Mouse (Mus musculus) bone marrow macrophage, adult 2 months (primary cell): ENCODE results near the gene Zfp568. TPM values are rescaled to one million over a fixed set of nuclear protein-coding genes. Genes with fewer than 3 reads are reported as not detected.

ENCODE experiments used
- H3K27ac ChIP-seq: 2 replicates; pipeline ENCODE4 v1.5.1; 2012; ENCODE audit warnings: low read depth, low read length; ENCODE audit not compliant: insufficient read depth
- H3K4me1 ChIP-seq: 2 replicates; pipeline ENCODE4 v1.6.1; 2012; ENCODE audit warnings: low read length; ENCODE audit not compliant: control insufficient read depth, insufficient read depth
- H3K4me3 ChIP-seq: 2 replicates; pipeline ENCODE4 v1.5.1; 2012; ENCODE audit warnings: mild to moderate bottlenecking, low read length, moderate library complexity; ENCODE audit not compliant: insufficient read depth
- CTCF ChIP-seq: IDR thresholded peaks from 2 replicates; pipeline ENCODE4 v1.5.1; 2012; ENCODE audit warnings: low read depth, mild to moderate bottlenecking, low read length, moderate library complexity
- POLR2A ChIP-seq: IDR thresholded peaks from 2 replicates; pipeline ENCODE4 v1.6.1; 2012; ENCODE audit warnings: mild to moderate bottlenecking, low read depth, low read length, borderline replicate concordance
- polyA plus RNA-seq: library from polyadenylated mRNA; stranded (reverse); fragments of >200 nt; gene quantifications from 2 replicates; pipeline ENCODE4 v1.2.4, GENCODE M21; 2012; ENCODE audit not compliant: missing spikeins, insufficient read depth, insufficient read length

The Zfp568 gene
- polyA plus RNA-seq, 1 experiment: 3.6 TPM

DNA sequence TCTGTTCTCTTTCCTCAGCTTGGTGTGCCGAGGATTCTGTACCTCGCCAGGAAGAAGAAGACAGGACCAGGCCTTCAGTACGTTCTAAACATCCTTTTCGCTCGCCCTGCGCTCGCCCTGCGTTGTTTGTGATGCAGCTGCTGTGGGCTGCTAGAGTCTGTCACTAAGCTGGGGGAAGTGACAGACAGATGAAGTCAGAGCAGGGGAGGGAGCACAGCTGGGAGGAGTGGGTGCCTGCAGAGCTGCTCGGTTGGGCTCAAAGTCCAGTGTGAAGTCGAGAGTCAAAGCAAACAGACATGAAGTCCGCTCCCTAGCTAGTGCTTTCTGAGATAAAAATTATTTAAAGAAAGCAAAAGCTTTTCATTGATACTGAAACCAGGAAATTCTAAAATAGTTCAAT is 5.3 kb downstream of the Zfp568 start:
- H3K4me3 ChIP-seq: no peak overlapping the region
- H3K27ac ChIP-seq: no peak overlapping the region
- no peak for TF ChIP-seq CTCF

DNA sequence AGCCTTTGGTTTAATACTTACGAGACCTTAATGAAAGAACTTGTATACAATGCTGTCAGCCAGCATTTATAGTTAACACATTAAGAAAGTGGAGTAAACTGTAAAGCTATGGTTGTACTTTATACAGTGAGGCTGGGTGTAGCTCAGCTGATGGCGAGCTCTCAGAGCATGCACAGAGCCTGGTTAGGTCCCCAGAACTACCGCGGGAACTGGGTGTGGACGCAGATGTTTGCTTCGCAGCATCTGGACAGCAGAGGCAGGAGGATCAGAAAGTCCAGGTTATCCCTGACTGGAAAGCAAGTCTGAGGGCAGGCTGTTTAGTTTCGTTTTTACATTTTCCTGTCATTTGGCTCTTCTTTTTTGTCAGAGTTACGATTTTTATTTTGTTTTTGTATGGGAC is 8.9 kb downstream of the Zfp568 start:
- peaks cover 6% of the 10 kb centered on the region for H3K4me1 ChIP-seq
- no peak overlapping the region for H3K27ac ChIP-seq
- no peak overlapping the region for H3K4me3 ChIP-seq
- no peak for TF ChIP-seq POLR2A
- no peak for TF ChIP-seq CTCF

More for the DNA sequence above, 5.3 kb downstream of the Zfp568 start:
- H3K4me1 ChIP-seq: peaks cover 1% of the 10 kb centered on the region; the same call in 1 of the 2 replicates

DNA sequence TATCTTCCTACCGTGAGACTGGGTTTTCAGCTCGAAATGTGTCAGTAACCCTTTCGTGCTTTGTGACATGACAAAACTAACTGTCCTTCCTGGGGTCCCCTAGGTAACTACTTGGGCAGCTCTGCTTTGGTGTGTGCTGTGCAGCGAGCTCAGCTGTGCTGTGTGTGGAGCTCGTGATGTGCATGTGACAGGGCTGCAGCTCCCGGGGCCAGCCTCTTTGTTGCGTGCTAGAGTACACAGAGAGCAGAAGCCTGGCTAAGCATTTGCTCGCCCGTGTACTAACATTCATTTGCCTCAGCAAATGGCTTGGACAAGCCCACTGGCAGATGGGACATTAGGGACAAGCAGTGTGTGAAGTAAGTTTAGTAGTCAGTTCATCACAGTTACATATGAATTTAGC is 9.6 kb downstream of the Zfp568 start:
- Histone ChIP-seq H3K4me1 (peaks cover 6% of the 10 kb centered on the region), H3K27ac (no peak overlapping the region), H3K4me3 (no peak overlapping the region)
- TF ChIP-seq POLR2A (no peak), CTCF (no peak)

DNA sequence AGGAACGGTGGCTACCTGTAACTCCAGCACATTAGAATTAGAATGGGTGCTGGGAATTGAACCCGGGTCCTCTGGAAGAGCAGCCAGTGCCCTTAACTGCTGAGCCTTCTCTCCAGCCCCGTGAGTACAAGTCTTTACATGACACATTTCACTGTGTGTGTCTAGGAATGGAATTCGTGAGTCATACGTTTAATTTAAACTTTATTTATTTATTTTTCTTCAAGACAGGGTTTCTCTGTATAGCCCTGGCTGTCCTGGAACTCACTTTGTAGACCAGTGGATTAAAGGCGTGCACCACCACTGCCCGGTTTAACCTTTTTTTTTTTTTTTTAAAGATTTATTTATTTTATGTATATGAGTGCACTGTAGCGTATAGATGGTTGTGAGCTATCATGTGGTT is 11.4 kb downstream of the Zfp568 start:
- H3K4me1 ChIP-seq: peaks cover 6% of the 10 kb centered on the region
- no peak for TF ChIP-seq CTCF
- no peak for TF ChIP-seq POLR2A
- no peak overlapping the region for H3K4me3 ChIP-seq
- no peak overlapping the region for H3K27ac ChIP-seq

DNA sequence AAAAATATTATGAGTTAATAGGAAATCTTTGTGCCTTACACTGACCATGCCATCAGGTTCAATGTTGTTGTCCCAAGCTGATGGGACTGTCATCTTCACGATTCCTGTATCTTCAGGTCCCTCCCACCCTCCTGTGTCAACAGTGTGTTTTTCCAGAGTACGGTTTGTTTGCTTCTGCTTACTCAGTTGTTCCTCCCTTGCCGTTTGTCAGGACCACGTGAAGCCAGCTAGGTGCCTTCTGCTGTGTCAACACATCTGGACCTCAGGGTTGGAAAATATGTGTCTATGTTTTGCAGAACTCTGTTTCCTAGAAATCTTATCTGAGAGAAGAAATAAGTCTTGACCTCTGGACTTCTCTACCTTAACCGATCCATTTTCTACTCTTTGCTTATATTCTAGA is 16.8 kb downstream of the Zfp568 start:
- H3K4me1 ChIP-seq: no peaks in the 10 kb centered on the region
- TF ChIP-seq POLR2A (no peak), CTCF (no peak)
- no peak overlapping the region for H3K27ac ChIP-seq
- H3K4me3 ChIP-seq: no peak overlapping the region

DNA sequence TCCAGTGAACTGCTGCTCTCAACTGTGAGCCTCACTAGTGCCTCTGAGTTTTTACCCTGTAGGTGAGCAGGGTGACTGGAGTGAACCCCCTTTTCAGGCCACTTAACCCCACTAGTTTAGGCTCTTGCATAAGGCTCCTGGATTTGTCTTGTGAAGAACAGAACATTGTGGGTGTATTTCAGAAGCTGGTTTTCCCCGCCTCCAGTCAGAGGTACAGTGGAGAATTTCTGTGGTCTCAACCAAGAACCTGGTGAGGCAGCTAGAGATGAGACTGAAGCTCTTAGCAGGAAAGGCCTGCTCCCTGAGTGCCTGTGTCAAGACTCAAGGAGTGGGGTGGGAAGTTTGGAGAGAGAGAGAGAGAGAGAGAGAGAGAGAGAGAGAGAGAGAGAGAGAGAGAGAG is 23.8 kb downstream of the Zfp568 start:
- H3K27ac ChIP-seq: no peak overlapping the region
- no peak for TF ChIP-seq CTCF
- TF ChIP-seq POLR2A: no peak

DNA sequence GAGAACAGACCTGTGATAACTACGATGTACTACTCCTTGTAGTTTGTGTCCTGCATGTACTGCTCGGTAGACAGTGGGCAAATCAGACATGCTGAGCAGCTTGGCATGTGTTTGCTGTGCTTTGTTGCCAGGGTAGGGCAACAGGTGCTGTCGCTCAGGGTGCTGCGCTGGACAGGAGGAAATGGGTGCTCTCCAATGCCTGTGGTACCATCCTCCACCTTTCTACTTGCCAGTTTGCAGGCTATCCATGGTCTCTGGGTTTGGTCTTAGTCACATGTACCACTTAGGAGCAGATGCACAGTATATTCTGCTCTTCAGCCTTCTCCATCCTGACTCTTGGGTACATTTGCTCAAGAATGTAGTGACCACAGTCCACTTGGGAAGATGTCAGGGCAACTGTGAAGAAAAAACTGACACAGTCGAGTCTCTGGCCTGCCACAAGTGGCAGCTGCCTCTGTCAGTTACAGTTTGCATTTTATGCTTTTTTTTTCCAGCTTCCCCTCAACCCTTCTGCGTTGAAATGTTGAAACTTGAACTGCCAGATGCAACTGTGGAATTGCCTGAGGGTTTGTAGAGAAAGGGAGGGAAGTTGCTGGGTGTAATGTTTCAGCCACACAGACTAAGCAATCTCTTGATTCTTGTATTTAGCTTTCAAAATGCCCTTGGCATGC is 24.4 kb downstream of the Zfp568 start:
- TF ChIP-seq POLR2A (no peak), CTCF (no peak)
- Histone ChIP-seq H3K4me3 (no peak overlapping the region), H3K27ac (no peak overlapping the region), H3K4me1 (peaks cover 7% of the 10 kb centered on the region)

More for the DNA sequence above, 23.8 kb downstream of the Zfp568 start:
- H3K4me1 ChIP-seq: peaks cover 7% of the 10 kb centered on the region
- H3K4me3 ChIP-seq: no peak overlapping the region

DNA sequence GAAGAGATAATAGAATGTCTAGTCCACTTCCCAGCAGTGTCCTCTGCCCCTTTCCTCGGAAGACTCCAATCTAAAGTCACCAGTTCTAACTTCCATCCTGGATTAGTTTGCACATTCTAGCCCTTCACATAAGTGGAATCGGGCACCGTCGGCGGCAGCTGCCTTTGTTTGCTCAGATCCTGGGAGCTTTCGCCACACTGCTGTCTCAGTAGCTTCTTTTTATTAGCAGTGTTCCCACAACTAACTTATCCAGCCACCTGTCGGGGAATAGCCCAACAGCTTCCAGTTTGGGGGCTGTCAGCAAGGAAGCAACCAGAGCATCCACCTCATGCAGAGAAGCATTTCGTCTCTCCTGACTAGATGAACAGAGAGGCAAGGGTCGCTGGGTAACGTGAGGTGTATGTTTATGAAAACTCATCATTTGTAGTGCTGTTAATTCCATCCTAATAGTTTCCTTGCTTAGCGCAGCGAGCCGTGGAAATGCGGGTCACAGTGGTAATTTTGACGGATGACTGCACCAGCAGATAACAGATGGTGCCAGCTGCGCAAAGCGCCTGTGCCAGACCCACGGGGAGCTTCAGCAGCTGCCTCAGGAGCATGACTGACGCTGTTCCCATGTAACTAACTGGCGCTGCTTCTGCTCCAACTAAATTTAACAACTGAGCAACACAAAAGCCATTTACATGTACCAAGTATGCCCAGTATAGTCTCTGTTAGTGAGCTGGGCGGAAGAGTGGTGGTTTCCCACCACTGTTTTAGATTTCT is 25.7 kb downstream of the Zfp568 start:
- Histone ChIP-seq H3K4me3 (no peak overlapping the region), H3K4me1 (peaks cover 7% of the 10 kb centered on the region), H3K27ac (no peak overlapping the region)
- no peak for TF ChIP-seq CTCF
- TF ChIP-seq POLR2A: no peak

DNA sequence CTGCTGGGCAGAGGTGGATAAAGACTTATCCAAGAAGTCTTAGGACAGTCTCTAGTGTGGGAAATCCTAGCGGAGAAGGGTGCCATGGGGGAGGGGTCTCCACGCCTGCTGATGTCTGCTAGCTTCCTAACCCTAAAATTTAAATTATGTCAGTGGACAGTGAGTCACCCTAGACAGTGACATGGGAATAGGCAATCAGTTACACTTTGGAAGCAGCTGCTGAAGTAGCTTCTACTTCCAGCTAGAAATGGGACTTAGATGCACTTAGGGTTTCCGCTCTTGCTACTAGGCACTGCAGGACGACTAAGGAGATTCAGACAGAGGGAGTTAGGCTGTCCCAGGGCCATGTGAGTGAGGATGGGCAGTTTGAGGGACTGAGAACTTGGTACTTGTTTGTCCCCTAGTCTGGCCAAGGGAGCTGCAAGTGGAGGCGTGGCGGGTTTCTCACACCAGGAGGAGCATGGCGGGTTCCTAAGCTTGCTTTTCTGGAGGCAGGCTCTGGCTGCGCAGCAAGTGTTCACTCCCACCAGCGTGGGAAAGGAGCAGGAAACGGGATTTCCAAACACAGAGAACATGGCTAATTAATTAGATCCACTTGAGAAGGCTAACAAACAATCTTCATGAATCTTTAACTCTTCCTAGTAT is 26.9 kb downstream of the Zfp568 start:
- TF ChIP-seq CTCF (no peak), POLR2A (no peak)
- Histone ChIP-seq H3K27ac (no peak overlapping the region), H3K4me1 (peaks cover 7% of the 10 kb centered on the region), H3K4me3 (no peak overlapping the region)

DNA sequence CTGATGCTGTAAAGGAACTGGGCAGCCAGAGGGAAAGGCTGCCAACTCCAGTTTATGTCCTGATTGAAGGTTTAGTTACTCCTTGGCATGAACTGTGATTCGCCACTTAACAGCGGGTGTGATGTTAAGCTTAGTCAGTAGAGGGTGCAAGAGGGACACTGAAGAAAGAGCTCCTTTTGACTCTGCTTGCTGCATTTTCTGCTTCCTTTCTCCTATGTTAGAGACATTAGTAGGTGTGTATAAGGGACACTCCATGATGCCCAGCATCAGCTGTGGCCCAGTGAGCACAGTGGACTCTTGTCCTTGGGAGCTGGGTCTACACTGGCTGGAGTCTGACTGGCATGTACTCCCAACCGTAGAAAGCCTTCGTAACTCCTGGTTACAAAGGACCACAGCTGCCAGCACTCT is 29.2 kb downstream of the Zfp568 start:
- H3K27ac ChIP-seq: no peak overlapping the region
- no peak overlapping the region for H3K4me3 ChIP-seq
- TF ChIP-seq CTCF: no peak; the same call in 1 of the 2 replicates
- no peak for TF ChIP-seq POLR2A
- H3K4me1 ChIP-seq: peaks cover 5% of the 10 kb centered on the region
